Mouse (Mus musculus) forebrain, embryonic 14.5 days (tissue): Measurements from ENCODE around the gene Abl2. TPM values are rescaled to one million over a fixed set of nuclear protein-coding genes. Genes with fewer than 3 reads are reported as not detected.
"Not testable (repeated sequence)": the region's sequence is repeated elsewhere in the genome, so short reads cannot be mapped to it uniquely, and the experiment has no call there.

Experiments used
- ATAC-seq: fragments of 200-750 bp; cut with Nextera tagmentation; 2 replicates; pipeline ENCODE4 v1.8.0; 2017; ENCODE audit warnings: mild to moderate bottlenecking, moderate library complexity
- DNase-seq: peaks from one replicate; pipeline ENCODE4 v3.0.0-alpha.2; 2015; ENCODE audit warnings: low spot score
- H3K27ac ChIP-seq: fragments of 300-500 bp; sonication (generic); 2 replicates; pipeline ENCODE4 v1.5.1; 2014; ENCODE audit warnings: low read depth, mild to moderate bottlenecking, control low read depth, low read length, moderate library complexity
- H3K27me3 ChIP-seq: fragments of 300-500 bp; sonication (generic); replicated peaks from 2 replicates; pipeline ENCODE4 v1.6.1; 2014; ENCODE audit warnings: low read length, control low read depth, mixed read lengths; ENCODE audit not compliant: control insufficient read depth, insufficient read depth
- H3K36me3 ChIP-seq: fragments of 300-500 bp; sonication (generic); 2 replicates; pipeline ENCODE4 v1.6.1; 2014; ENCODE audit warnings: low read length, control low read depth; ENCODE audit not compliant: control insufficient read depth, insufficient read depth
- H3K4me1 ChIP-seq: fragments of 300-500 bp; sonication (generic); 2 replicates; pipeline ENCODE4 v1.6.1; 2014; ENCODE audit warnings: antibody characterized with exemption, low read length, control low read depth; ENCODE audit not compliant: control insufficient read depth, insufficient read depth
- H3K4me2 ChIP-seq: fragments of 300-500 bp; sonication (generic); 2 replicates; pipeline ENCODE4 v1.6.1; 2014; ENCODE audit warnings: mild to moderate bottlenecking, control low read depth, low read length
- H3K4me3 ChIP-seq: fragments of 300-500 bp; sonication (generic); 2 replicates; pipeline ENCODE4 v1.5.1; 2014; ENCODE audit warnings: low read depth, low read length, control low read depth
- H3K9ac ChIP-seq: fragments of 300-500 bp; sonication (generic); 2 replicates; pipeline ENCODE4 v1.6.1; 2014; ENCODE audit warnings: mild to moderate bottlenecking, low read length, control low read depth, moderate library complexity
- H3K9me3 ChIP-seq: fragments of 300-500 bp; sonication (generic); replicated peaks from 2 replicates; pipeline ENCODE4 v1.6.1; 2016; ENCODE audit warnings: low read length, control low read depth, mixed read lengths; ENCODE audit not compliant: control insufficient read depth
- WGBS: fragments of 180-500 bp; shearing (Covaris S2); extraction: QIAGEN DNeasy Blood & Tissue Kit; methylation state at CpG from one replicate; pipeline ENCODE4 v1.1.7; 2014; 5-methylcytosine and 5-hydroxymethylcytosine counted together
- polyA plus RNA-seq: library from polyadenylated mRNA; unstranded; fragments of >200 nt; fragmentation: Nextera tagmentation; extraction: Ambion mirVana; gene quantifications from 2 replicates; pipeline ENCODE4 v1.2.1, GENCODE M21; 2014

Gene Abl2
- 5.7 and 8.0 TPM in 2 replicates for polyA plus RNA-seq

DNA sequence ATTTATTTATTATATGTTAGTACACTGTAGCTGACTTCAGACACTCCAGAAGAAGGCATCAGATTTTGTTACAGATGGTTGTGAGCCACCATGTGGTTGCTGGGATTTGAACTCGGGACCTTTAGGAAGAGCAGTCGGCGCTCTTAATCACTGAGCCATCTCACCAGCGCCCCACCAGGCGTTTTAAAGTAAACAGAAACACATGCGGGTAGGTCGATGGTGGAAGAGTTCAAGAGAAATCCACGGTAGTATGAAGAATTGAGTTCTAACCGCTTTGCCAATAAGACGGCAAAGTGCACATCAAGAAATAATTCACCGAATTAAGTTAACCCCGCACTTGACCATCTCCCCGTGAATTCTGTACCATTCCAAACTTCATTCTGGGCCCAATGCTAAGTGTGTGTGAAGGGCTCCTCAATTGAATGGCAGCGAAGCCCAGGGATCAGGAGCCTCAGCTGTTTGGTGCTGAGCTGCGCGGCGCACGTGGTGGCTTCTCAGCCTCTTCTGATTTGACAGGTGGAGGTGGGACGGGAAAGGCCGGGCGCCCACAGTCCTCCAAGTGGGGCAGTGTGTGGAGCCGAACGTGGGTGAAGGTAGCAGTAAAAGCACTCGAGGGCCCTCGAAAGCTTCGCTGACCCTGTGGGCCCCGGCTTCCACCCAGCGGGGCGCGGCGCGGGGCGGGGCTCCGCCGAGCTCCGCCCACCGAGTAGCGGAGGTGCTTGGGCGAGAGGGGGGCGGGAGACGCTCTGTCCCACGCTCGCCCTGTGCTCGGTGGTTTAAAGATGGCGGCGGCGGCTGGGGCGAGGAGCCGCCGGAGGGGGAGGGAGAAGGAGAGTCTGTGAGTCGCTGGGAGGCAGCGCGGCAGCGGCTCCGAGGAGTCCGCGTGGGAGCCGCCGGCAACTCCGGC, at the start of gene Abl2:
Gene Abl2 (plus strand): TSS at position 763 of the 907 bp plus-strand sequence.
- H3K36me3 ChIP-seq = no peaks in the 10 kb centered on the region
- H3K4me3 ChIP-seq = peak within 1 kb of the TSS; percentile 96
- H3K4me1 ChIP-seq = 0 out of 2 replicates have a peak, but pooled peaks cover 4% of the 10 kb centered on the region
- H3K27ac ChIP-seq = peak within 1 kb of the TSS; percentile 98
- ATAC-seq = peak; percentile 98
- peak; percentile 94 for DNase-seq
- peak within 1 kb of the TSS; percentile 62 for H3K4me2 ChIP-seq
- no peaks in the 10 kb centered on the region for H3K9me3 ChIP-seq
- peak within 1 kb of the TSS; percentile 99 for H3K9ac ChIP-seq
- H3K27me3 ChIP-seq = no peaks in the 10 kb centered on the region
- WGBS = 10% methylated on average over 59 of the region's 60 CpGs

GRCm38 (mm10) chr1:156520136-156520780, 38.3 kb upstream of the Abl2 start:
- DNase-seq (no peak), ATAC-seq (no peak)
- Histone ChIP-seq H3K36me3 (no peaks in the 10 kb centered on the region), H3K9me3 (no peaks in the 10 kb centered on the region), H3K4me2 (no peak overlapping the region), H3K4me1 (no peaks in the 10 kb centered on the region), H3K27ac (no peak overlapping the region), H3K9ac (no peak overlapping the region), H3K4me3 (no peak overlapping the region), H3K27me3 (no peaks in the 10 kb centered on the region)
- WGBS = 91% methylated on average over 3 of the region's 3 CpGs

DNA sequence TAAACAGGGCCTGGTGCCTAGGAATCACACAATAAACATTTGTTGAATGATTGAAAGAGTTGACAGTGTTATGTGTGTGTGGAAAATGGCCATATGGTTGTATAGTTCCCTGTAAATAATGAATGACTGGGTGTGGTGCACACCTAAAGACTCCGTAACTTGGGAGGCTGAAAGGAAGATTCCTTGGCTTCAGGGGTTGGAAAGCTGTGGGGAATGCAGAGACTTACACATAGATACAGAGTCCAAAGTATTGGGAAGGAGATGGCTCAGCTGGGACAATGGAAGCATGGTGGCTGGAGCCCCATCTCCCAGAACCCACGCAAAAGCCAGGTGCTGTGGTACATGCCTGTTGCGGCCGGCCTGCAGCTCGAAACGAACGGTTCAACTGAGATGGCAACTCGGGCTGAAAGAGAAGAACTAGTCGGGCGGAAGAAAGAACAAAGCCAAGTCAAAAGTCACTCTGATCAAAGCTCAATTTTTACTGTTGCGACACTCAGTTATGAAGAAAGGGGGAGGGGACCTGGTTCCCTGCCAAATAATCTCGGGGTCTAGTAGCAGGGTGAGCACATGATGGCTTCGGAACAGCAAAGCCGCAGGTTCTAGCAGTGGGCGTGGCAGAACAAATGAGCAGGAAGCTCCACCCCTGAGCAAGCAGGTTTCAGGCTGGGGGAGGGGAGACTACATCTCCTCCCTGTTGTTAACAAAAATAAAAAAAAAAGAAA, 36.6 kb upstream of the Abl2 start:
- ATAC-seq (no peak), DNase-seq (peak; percentile 20)
- no peak overlapping the region for H3K4me3 ChIP-seq
- H3K27ac ChIP-seq = no peak overlapping the region
- H3K9me3 ChIP-seq = no peaks in the 10 kb centered on the region
- no peak overlapping the region for H3K9ac ChIP-seq
- no peaks in the 10 kb centered on the region for H3K36me3 ChIP-seq
- H3K27me3 ChIP-seq = no peaks in the 10 kb centered on the region
- no peak overlapping the region for H3K4me2 ChIP-seq
- WGBS = 48% methylated on average over 15 of the region's 15 CpGs
- no peaks in the 10 kb centered on the region for H3K4me1 ChIP-seq

DNA sequence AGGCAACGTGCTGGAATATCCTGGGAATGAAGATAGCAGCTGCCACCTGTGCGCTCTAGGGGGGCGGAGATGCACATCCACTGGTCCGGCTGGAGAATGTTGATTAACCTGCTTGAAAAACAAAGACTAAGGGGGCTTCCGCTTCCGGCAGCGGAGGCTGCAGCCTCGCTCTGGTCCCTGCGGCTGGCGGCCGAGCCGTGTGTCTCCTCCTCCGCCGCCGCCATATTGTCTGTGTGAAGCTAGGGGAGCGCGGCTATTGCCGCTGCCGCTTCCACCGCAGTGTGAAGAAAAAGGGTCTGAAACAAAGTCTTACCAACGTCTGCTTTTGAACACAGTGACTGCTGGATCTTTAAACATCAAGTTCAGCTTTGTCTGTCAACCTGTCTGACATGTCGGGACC, 34.7 kb upstream of the Abl2 start, which contains the start of gene Gm10031:
Gene Gm10031 (plus strand): TSS at position 171 of the 400 bp plus-strand sequence.
- H3K4me3 ChIP-seq, H3K27ac ChIP-seq, H3K4me1 ChIP-seq, H3K4me2 ChIP-seq, H3K36me3 ChIP-seq, H3K9me3 ChIP-seq, H3K9ac ChIP-seq, DNase-seq, H3K27me3 ChIP-seq: not testable (repeated sequence)
- peak; percentile 79; the same call in 1 of the 2 replicates for ATAC-seq
- 92% methylated on average over 20 of the region's 22 CpGs for WGBS

- not testable (repeated sequence) for H3K4me1 ChIP-seq, H3K4me2 ChIP-seq, H3K9ac ChIP-seq, H3K27me3 ChIP-seq, H3K9me3 ChIP-seq, H3K4me3 ChIP-seq, H3K27ac ChIP-seq, H3K36me3 ChIP-seq, ATAC-seq, DNase-seq
- WGBS = 91% methylated on average over 16 of the region's 16 CpGs
Measured at GRCm38 (mm10) chr1:156532476-156533175, 26.0 kb upstream of the Abl2 start.

- DNase-seq (no peak), ATAC-seq (no peak)
- Histone ChIP-seq H3K4me3 (no peak overlapping the region), H3K27ac (no peak overlapping the region), H3K9ac (no peak overlapping the region), H3K4me2 (no peak overlapping the region), H3K4me1 (no peaks in the 10 kb centered on the region), H3K36me3 (no peaks in the 10 kb centered on the region), H3K27me3 (no peaks in the 10 kb centered on the region), H3K9me3 (no peaks in the 10 kb centered on the region)
- WGBS = 90% methylated on average over 3 of the region's 3 CpGs
Measured at GRCm38 (mm10) chr1:156533483-156533882, 25.1 kb upstream of the Abl2 start.

DNA sequence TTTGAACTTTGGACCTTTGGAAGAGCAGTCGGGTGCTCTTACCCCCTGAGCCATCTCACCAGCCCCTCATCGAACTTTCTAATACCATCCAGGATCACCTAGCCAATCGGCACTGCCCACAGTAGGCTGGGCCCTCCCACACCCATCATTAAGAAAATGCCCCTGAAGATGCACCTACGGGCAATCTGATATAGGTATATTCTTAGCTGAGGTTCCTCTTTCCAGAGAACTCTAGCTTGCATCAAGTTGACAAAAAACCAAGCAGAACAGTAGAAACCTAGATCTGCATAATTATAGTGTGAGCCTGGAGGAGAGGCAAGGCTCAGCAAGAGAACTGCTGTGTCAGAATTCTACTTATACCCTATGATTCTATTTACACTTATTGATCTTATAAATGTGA, 24.7 kb upstream of the Abl2 start:
- Histone ChIP-seq H3K4me2 (no peak overlapping the region), H3K9me3 (no peaks in the 10 kb centered on the region), H3K9ac (no peak overlapping the region), H3K4me3 (no peak overlapping the region), H3K27me3 (no peaks in the 10 kb centered on the region), H3K4me1 (no peaks in the 10 kb centered on the region), H3K27ac (no peak overlapping the region), H3K36me3 (no peaks in the 10 kb centered on the region)
- ATAC-seq (no peak), DNase-seq (no peak)
- 89% methylated on average over 4 of the region's 4 CpGs for WGBS

GRCm38 (mm10) chr1:156537031-156537430, 21.6 kb upstream of the Abl2 start:
- Histone ChIP-seq H3K36me3 (no peaks in the 10 kb centered on the region), H3K27ac (no peak overlapping the region)
- 69% methylated on average over 2 of the region's 2 CpGs for WGBS

More at GRCm38 (mm10) chr1:156537031-156537430, 21.6 kb upstream of the Abl2 start:
- H3K27me3 ChIP-seq = no peaks in the 10 kb centered on the region
- DNase-seq (no peak), ATAC-seq (no peak)
- no peaks in the 10 kb centered on the region for H3K9me3 ChIP-seq
- H3K9ac ChIP-seq = no peak overlapping the region
- no peak overlapping the region for H3K4me3 ChIP-seq
- H3K4me2 ChIP-seq = no peak overlapping the region
- H3K4me1 ChIP-seq = no peaks in the 10 kb centered on the region
